Mouse (Mus musculus) brain, embryonic 18.5 days (tissue): ENCODE data around the gene Trim54.

Source experiments
- DNase-seq: peaks from one replicate; pipeline ENCODE4 v3.0.0-alpha.2; 2012; ENCODE audit warnings: low read depth, low spot score

Trim54 gene

GRCm38 (mm10) chr5:31116354-31116753 is at the start of gene Trim54:
Gene Trim54 (plus strand): TSS chr5:31116712.
- DNase-seq, result no peak

DNA sequence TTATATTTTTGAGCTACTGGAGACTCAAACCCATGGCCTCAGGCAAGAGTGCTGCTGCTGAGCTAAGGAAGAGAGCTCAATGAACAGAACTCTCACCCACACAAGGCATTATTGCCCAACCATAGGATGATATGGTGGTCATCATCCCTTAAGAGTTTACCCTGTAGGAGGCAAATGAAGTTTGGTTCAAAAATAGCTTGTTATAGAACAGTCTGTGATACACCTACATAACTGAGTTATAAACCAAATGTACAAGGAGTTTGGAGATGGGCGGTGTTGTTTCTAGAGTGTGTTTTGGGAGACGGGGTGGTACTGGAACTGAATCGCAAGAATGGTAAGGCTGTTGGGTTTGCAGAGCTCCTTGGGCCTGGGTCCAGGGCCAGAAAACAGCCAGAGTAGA is 46.7 kb upstream of the Trim54 start:
- DNase-seq, result no peak

GRCm38 (mm10) chr5:31071059-31071458 is 45.5 kb upstream of the Trim54 start:
- no peak for DNase-seq

GRCm38 (mm10) chr5:31071821-31072220 is 44.7 kb upstream of the Trim54 start:
- DNase-seq, result no peak

DNA sequence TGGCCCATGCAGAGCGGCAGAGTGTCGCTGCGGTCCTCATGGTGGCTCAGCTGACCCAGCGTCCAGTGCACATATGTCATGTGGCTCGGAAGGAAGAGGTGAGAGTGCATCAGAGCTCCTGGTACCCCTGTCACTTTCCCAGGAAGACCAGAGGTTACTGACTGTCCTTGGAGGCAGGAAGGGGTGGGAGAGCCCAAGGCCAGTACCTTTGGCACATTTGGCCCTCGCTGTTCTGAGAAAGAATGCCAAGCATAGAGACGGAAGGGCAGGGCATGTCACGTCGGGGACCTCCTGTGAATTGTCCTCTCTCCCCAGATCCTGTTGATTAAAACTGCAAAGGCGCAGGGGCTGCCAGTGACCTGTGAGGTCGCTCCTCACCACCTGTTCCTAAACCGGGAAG is 43.3 kb upstream of the Trim54 start:
- no peak for DNase-seq

GRCm38 (mm10) chr5:31076346-31076745 is 40.2 kb upstream of the Trim54 start:
- DNase-seq, result no peak

DNA sequence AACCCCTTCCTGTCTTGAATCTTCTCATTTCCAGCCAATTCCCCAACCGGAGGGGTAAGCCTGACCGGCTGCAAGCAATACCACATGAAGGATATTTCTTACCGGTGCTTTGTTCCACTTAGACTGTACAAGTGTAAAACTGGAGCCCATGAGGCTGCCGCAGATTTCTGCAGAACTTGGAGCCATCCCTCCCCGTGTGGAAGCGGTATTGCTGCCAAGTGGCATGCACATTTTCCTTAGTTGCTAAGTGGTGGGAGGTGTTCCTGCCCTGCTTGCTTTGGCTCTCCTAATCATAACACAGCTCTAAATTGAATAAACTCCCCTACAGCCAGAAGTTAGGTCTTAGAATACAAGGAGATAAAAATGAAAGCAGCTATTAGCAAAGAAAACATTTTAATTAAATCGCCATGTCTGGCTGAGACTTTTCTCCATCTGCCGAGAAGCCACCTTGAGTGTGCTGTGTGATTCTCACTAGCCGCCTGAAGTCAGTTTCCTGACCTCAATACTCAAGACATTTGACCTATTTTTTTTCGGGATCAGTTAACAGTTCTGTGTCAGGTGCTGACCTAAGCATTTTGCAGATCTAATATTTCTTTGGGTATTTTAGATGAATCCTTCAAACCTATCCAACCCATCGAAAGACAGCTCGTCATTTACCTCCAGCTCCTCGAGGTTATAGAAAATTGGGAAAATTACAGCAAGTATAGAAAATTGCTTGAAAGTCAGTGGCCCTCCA is 36.3 kb upstream of the Trim54 start:
- DNase-seq, result peak; percentile 20

GRCm38 (mm10) chr5:31080795-31081164 is 35.7 kb upstream of the Trim54 start:
- DNase-seq, result no peak

GRCm38 (mm10) chr5:31081386-31081785 is 35.1 kb upstream of the Trim54 start:
- DNase-seq, result no peak

DNA sequence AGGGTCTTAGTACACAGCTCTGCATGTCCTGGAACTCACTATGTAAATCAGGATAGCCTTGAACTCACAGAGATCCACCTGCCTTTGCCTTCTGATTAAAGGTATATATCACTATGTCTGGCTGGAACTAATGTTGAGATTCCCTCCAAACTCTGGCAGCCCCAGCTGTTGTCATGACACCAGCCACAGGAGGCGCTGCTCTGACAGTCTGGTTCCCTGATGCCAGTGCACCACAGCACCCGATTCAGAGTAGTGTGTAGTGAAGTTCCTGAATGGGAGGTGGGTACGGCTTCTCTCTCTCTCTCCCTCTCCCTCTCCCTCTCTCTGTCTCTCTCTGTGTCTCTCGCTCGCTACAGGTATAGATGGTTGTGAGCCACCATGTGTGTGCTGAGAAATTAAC is 34.2 kb upstream of the Trim54 start:
- DNase-seq, result no peak

- DNase-seq, result no peak
Observed at GRCm38 (mm10) chr5:31082935-31083625, 33.4 kb upstream of the Trim54 start.

- no peak for DNase-seq
Observed at GRCm38 (mm10) chr5:31083949-31084348, 32.6 kb upstream of the Trim54 start.

- no peak for DNase-seq
Observed at GRCm38 (mm10) chr5:31086606-31087005, 29.9 kb upstream of the Trim54 start.

- no peak for DNase-seq
Observed at GRCm38 (mm10) chr5:31087131-31087530, 29.4 kb upstream of the Trim54 start.

- no peak for DNase-seq
Observed at GRCm38 (mm10) chr5:31092231-31092975, 24.1 kb upstream of the Trim54 start.

DNA sequence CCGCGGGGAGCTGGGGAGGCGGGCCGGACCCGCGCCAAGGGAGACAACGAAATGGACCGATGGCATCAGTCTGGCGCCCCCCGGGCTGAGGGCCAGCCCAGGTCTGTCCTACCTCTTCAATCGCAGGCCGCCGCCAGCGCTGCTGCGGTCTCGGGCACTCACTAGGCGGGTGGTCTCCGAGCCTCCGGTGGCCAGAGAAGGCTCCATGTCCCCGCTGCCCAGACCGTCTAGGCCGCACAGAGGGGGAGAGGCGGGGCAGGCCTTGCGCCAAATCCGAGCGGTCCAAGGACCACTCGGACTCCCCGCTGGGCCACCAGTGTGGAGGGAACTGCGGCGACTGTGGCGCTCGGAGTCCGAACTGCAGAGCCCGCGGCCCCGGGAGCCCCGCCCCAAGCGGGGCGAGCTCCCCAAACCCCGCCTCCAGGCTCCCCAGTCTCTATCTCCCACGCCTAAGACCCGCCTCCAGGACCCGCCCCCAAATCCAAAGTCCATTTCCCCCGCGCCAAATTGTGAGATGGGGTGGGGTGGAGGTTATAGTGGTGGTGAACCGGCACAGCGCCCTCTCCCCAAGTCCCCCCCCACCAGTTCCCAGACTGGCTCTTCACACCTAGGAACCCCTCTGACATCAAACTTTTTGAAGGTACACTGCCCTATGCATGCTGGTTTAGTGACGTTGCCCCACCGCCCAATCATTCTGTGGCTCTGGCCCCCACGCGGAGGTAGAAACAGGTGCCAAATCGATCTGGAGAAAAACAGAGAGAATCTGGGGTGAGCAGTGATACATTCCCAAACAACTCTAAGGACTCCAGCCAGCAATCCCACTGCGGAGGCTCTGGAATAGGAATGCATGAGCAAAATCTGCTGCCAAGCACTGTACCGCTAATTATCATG is 23.1 kb upstream of the Trim54 start:
- no peak for DNase-seq

DNA sequence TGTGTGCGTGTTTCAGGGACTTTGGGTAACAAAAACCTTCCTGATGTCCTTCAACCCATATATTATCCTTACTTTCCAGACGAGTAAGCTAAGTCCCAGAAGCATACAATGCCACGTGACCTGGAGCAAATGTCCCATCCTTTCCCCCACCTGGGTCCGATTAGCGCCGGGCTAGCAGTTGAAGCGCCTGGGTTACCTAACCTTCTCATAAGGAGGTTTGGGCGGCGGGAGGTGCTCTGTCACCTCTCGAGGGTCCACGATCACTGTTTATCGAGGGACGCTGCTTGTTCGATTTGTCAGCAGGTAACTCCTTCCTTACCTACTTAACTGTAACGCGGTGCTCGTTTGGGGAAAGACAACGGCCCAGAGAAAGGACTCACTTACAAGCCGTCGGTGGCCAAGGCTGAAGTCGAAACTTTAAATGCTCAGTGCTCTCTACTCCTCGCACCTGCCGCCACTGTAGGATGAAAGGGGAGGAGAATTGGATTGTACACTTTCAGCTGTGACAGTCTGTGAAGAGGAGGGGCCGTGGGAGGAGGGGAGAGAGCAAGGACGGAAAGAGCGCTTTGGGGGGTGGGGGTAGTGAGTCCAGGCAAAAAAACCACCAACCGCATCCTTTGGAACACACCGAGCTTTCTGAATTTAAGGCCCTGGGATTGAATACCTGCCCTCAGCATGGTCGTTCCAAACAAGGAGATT is 22.3 kb upstream of the Trim54 start:
- DNase-seq, result no peak

DNA sequence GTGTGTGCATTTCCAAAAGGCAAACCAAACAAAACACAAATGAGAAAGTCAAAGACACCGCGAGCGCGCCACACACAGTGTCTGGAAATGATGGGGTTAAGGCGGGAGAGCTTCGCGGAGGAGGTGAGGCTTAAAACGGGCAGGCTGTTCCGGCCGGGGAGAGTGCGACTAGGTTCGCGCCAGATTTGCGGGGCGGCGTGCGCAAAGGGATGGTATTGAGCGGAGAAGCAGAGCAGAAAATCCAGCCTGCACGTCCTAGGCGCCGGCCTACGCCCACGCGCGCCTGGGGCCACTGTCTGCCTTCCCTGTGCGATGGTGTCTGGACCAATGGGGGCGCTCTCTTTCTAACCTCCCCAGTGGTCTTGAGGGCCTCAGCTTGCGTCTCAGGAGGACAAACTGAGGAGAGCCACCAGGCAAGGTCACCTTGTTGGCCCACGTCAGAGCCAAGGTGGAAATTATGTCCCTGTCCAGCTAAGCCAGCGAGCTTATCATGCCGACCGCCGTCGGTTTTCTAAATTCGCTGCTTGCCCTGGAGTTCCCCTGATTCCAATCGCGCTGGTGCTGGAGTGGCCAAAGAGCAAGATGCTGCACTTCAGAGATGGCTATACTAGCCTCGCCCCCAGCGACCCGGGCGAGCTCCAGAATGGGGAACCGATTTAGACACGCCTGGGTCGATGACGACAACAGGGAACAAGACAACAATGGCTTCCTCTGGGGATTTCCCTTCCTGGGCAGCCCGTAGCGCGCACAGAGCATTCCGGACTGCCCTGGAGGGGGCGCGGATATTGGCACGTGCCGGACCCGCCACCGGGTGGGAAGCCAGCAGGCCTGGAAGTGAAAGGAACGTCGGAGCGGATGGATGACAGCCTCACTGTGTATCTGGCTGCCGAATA is 21.5 kb upstream of the Trim54 start:
- no peak for DNase-seq

DNA sequence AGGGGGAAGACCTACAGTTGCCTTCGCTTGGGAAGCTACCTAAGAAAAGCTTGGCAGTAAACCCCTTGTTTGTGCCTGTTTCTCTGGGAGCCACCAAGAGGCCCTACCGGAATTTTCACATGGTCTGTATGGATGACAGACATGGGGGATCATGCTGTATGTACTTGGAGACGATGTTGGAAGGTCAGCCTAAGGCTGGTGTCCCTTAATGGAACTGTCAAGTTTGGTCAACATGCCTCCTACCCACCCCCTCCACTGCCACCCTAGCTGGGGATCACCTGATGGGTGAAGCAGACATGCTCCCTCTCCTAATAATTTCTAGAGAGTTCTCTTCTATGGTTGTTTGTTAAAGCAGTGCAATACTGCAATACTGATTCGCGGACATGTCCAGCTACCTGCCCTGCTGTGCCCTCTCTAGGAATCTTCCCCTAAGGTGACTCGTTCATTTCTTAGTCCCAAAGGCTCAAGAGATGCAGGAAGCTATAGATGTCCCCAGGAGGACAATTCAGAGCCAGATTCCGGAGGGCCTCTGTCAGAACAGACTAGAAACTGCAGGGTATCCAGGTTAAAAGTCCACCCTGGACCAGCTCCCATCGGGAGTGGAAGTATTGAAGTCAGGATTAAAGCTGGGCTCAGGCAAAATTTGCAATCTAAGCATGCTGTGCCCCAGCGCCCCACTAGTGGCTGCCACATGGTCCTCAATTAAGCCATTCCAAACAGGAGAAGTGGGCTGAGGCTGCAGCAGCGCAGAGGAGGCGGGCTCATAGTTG is 20.6 kb upstream of the Trim54 start:
- no peak for DNase-seq
